Mouse (Mus musculus): ENCODE results near the gene Mlxipl.

DNA sequence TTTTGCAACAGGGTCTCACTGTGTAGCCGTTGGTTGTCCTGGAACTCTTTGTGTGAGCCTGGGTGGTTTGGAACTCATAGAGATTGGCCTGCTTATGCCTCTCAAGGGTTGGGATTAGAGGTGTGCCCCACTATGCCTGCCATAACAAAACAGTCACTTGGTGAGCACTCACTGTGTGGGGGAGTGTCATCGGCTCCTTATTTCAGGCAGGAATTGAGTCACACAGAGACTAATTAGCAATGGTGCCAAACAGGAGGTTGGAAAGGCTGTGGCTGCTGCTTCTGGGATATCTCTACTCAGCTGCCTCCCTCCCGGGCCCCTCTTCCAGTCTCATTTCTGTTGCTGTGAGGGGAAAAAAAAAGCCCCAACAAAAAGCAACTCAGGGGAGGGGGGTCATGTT is 45.1 kb upstream of the Mlxipl start:
- TF ChIP-seq CTCF (IDR thresholded peaks at IDR 0.05; ENCODE audit: extremely low read depth, insufficient read length, insufficient replicate concordance, low read depth, low read length): no peak
- no peak for TF ChIP-seq POLR2A (IDR thresholded peaks at IDR 0.05; ENCODE audit: low read depth, low read length)
